In the genomic region with DNA sequence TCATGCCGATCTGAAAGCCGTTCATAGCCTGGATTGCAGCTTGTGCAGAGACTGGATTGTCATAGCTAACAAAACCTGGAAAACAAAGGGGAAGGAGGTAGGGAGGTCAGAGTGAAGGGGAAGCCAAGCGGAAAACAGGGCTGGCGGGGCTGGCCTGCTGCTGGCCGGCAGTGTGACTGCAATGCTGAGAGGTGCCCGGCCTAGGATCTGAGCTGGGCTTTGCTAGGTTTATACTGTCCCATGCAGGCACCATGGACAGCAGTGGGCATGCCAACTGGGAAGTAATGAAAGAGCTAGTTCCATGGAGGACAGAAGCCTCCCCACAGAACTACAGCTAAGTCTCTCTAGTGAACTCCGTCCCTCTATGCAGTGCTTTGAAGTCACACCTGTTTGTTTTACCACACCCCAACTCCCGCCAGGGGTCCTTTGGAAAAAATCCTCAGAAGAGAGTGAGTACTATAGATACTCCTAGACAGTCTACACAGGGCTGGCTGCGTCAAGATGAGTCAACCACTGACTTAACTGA, we compare ENCODE assay signal across 8 mouse cellular contexts.
DNase-seq lines count a peak whose midpoint lies in the region; ATAC-seq lines count a peak whose summit lies in the region.

No protein-coding gene starts in this region.

- no peak overlapping the region for H3K9ac ChIP-seq in lung, embryonic 15.5 days
- no peak overlapping the region for H3K9ac ChIP-seq in intestine, embryonic 16.5 days (ENCODE audit: low read depth, low read length)
- H3K9ac ChIP-seq in neural tube, embryonic 11.5 days (ENCODE audit: low read length), result peak overlapping the region; percentile 45

- ATAC-seq in lung, embryonic 15.5 days (ENCODE audit: borderline replicate concordance, extremely low read depth, low FRiP score, low TSS enrichment), result 0 out of 2 replicates have a peak, but pooled peaks have one; percentile 27
- ATAC-seq in intestine, embryonic 16.5 days, result peak; percentile 67
- ATAC-seq in neural tube, embryonic 11.5 days (ENCODE audit: insufficient read depth, low FRiP score, low TSS enrichment), result peak; percentile 76

- no peak overlapping the region for H3K27ac ChIP-seq in lung, embryonic 15.5 days
- H3K27ac ChIP-seq in embryonic facial prominence, embryonic 10.5 days (replicated peaks), result peak overlapping the region; percentile 66
- no peak overlapping the region for H3K27ac ChIP-seq in intestine, embryonic 16.5 days (ENCODE audit: low read length)
- peak overlapping the region; percentile 75 for H3K27ac ChIP-seq in neural tube, embryonic 11.5 days (ENCODE audit: low read depth, low read length)

- 0 out of 2 replicates have a peak, but pooled peaks cover 3% of the 10 kb centered on the region for H3K4me1 ChIP-seq in lung, embryonic 15.5 days
- H3K4me1 ChIP-seq in embryonic facial prominence, embryonic 10.5 days, result peaks cover 12% of the 10 kb centered on the region; the same call in 1 of the 2 replicates
- H3K4me1 ChIP-seq in intestine, embryonic 16.5 days (ENCODE audit: control insufficient read depth, insufficient read depth, low read length), result peaks cover 5% of the 10 kb centered on the region; the same call in 1 of the 2 replicates
- H3K4me1 ChIP-seq in neural tube, embryonic 11.5 days (ENCODE audit: control insufficient read depth, insufficient read depth, low read length), result peaks cover 4% of the 10 kb centered on the region; the same call in 1 of the 2 replicates

- no peaks in the 10 kb centered on the region for H3K36me3 ChIP-seq in lung, embryonic 15.5 days
- H3K36me3 ChIP-seq in embryonic facial prominence, embryonic 10.5 days (replicated peaks), result no peaks in the 10 kb centered on the region
- H3K36me3 ChIP-seq in intestine, embryonic 16.5 days (ENCODE audit: control insufficient read depth, insufficient read depth, low read length), result no peaks in the 10 kb centered on the region
- no peaks in the 10 kb centered on the region for H3K36me3 ChIP-seq in neural tube, embryonic 11.5 days (ENCODE audit: control insufficient read depth, insufficient read depth, low read length)

- no peaks in the 10 kb centered on the region for H3K9me3 ChIP-seq in lung, embryonic 15.5 days
- no peaks in the 10 kb centered on the region for H3K9me3 ChIP-seq in embryonic facial prominence, embryonic 10.5 days
- no peaks in the 10 kb centered on the region for H3K9me3 ChIP-seq in intestine, embryonic 16.5 days (ENCODE audit: control insufficient read depth, low read length)
- H3K9me3 ChIP-seq in neural tube, embryonic 11.5 days (ENCODE audit: control insufficient read depth, low read length), result no peaks in the 10 kb centered on the region

- H3K27me3 ChIP-seq in lung, embryonic 15.5 days, result no peaks in the 10 kb centered on the region
- no peaks in the 10 kb centered on the region for H3K27me3 ChIP-seq in embryonic facial prominence, embryonic 10.5 days (replicated peaks; ENCODE audit: low read depth, poor library complexity, severe bottlenecking)
- H3K27me3 ChIP-seq in intestine, embryonic 16.5 days (replicated peaks; ENCODE audit: control insufficient read depth, insufficient read depth, low read length), result no peaks in the 10 kb centered on the region
- no peaks in the 10 kb centered on the region for H3K27me3 ChIP-seq in neural tube, embryonic 11.5 days (ENCODE audit: control insufficient read depth, insufficient read depth, low read length)

- H3K4me3 ChIP-seq in lung, embryonic 15.5 days, result no peak overlapping the region
- H3K4me3 ChIP-seq in embryonic facial prominence, embryonic 10.5 days, result no peak overlapping the region
- H3K4me3 ChIP-seq in intestine, embryonic 16.5 days (ENCODE audit: low read length), result no peak overlapping the region
- no peak overlapping the region for H3K4me3 ChIP-seq in neural tube, embryonic 11.5 days (ENCODE audit: low read depth, low read length)

- 64% methylated on average over 9 of the region's 9 CpGs for whole genome bisulfite sequencing in lung, embryonic 15.5 days
- 50% methylated on average over 9 of the region's 9 CpGs for WGBS in embryonic facial prominence, embryonic 10.5 days
- WGBS in intestine, embryonic 16.5 days, result 55% methylated on average over 9 of the region's 9 CpGs
- WGBS in neural tube, embryonic 11.5 days, result 25% methylated on average over 9 of the region's 9 CpGs

- no peak overlapping the region for H3K4me2 ChIP-seq in lung, embryonic 15.5 days
- no peak overlapping the region for H3K4me2 ChIP-seq in intestine, embryonic 16.5 days (ENCODE audit: low read depth, low read length)
- no peak overlapping the region for H3K4me2 ChIP-seq in neural tube, embryonic 11.5 days (ENCODE audit: low read depth)

- DNase-seq in lung, postnatal 10 days, result no peak
- peak; percentile 45 for DNase-seq in embryonic facial prominence, embryonic 10.5 days (ENCODE audit: low spot score)
- peak; percentile 57 for DNase-seq in neural tube, embryonic 11.5 days (ENCODE audit: low spot score)
- DNase-seq in thymus, adult 18-20 months, result no peak
- DNase-seq in thymus, postnatal 10 days (ENCODE audit: low spot score in 2 of 2), result no peak
- no peak for DNase-seq in MN1 (ENCODE audit: low spot score)

Comparison
In these comparisons a context has a peak if more than half of its experiments do, and no peak if none do; other contexts are left out.
1. H3K27ac ChIP-seq: peak in embryonic facial prominence, embryonic 10.5 days (single experiment) and neural tube, embryonic 11.5 days (single experiment); none in lung, embryonic 15.5 days (single experiment) and intestine, embryonic 16.5 days (single experiment).
2. DNase-seq: peak in embryonic facial prominence, embryonic 10.5 days (single experiment) and neural tube, embryonic 11.5 days (single experiment); none in lung, postnatal 10 days (single experiment), thymus, adult 18-20 months (0 of 2), thymus, postnatal 10 days (0 of 2) and MN1 (single experiment).
3. Peak in every context shown above with its lines, with median percentiles within 50 percentile points of each other: ATAC-seq.